Mouse (Mus musculus): ENCODE measurements around the gene Cenpo.

GRCm38 (mm10) chr12:4173108-4173790 is 60.8 kb downstream of the Cenpo start:
- TF ChIP-seq CTCF (IDR thresholded peaks at IDR 0.05; ENCODE audit: control insufficient read depth, insufficient read depth, insufficient replicate concordance, low read depth, low read length) (no peak), POLR2A (IDR thresholded peaks at IDR 0.05; ENCODE audit: control insufficient read depth, low read depth, low read length) (no peak)

Measured in testis, adult 2 months (tissue).